Mouse (Mus musculus) kidney, adult 11 months (tissue): ENCODE data around the gene Gm5294.

ENCODE experiments used
- DNase-seq: peaks from one replicate; pipeline ENCODE4 v3.0.0; 2022

Gene Gm5294

GRCm38 (mm10) chr5:138819780-138820179 lies at the start of gene Gm5294:
Gene Gm5294, plus strand, starts transcription at chr5:138820080.
- no peak for DNase-seq

- DNase-seq: no peak
Observed at GRCm38 (mm10) chr5:138775096-138775495, 44.8 kb upstream of the Gm5294 start.

GRCm38 (mm10) chr5:138776346-138776745 lies 43.5 kb upstream of the Gm5294 start:
- DNase-seq: no peak

GRCm38 (mm10) chr5:138778731-138779463 lies 41.0 kb upstream of the Gm5294 start:
- peak; percentile 57 for DNase-seq

GRCm38 (mm10) chr5:138779655-138780054 lies 40.2 kb upstream of the Gm5294 start:
- DNase-seq: no peak

- no peak for DNase-seq
Observed at GRCm38 (mm10) chr5:138782697-138783096, 37.2 kb upstream of the Gm5294 start.

- DNase-seq: no peak
Observed at GRCm38 (mm10) chr5:138783181-138783580, 36.7 kb upstream of the Gm5294 start.

- DNase-seq: peak; percentile 39
Observed at GRCm38 (mm10) chr5:138785986-138786515, 33.8 kb upstream of the Gm5294 start.

- no peak for DNase-seq
Observed at GRCm38 (mm10) chr5:138787648-138788047, 32.2 kb upstream of the Gm5294 start.

- peak; percentile 84 for DNase-seq
Observed at GRCm38 (mm10) chr5:138788481-138789211, 31.2 kb upstream of the Gm5294 start.

- peak; percentile 47 for DNase-seq
Observed at GRCm38 (mm10) chr5:138790954-138791480, 28.9 kb upstream of the Gm5294 start.

- no peak for DNase-seq
Observed at GRCm38 (mm10) chr5:138801588-138802116, 18.2 kb upstream of the Gm5294 start.

- DNase-seq: no peak
Observed at GRCm38 (mm10) chr5:138804286-138804685, 15.6 kb upstream of the Gm5294 start.

- DNase-seq: no peak
Observed at GRCm38 (mm10) chr5:138809767-138810166, 10.1 kb upstream of the Gm5294 start.

- no peak for DNase-seq
Observed at GRCm38 (mm10) chr5:138820717-138821332, 945 bp downstream of the Gm5294 start.

- DNase-seq: no peak
Observed at GRCm38 (mm10) chr5:138825090-138825489, 5.2 kb downstream of the Gm5294 start.

- no peak for DNase-seq
Observed at GRCm38 (mm10) chr5:138833406-138833805, 13.5 kb downstream of the Gm5294 start.

GRCm38 (mm10) chr5:138834910-138835309 lies 15.0 kb downstream of the Gm5294 start:
- DNase-seq: no peak

- DNase-seq: peak; percentile 18
Observed at GRCm38 (mm10) chr5:138840981-138841380, 21.1 kb downstream of the Gm5294 start.

- no peak for DNase-seq
Observed at GRCm38 (mm10) chr5:138843168-138843824, 23.4 kb downstream of the Gm5294 start.

GRCm38 (mm10) chr5:138846506-138846905 lies 26.6 kb downstream of the Gm5294 start:
- peak; percentile 83 for DNase-seq

GRCm38 (mm10) chr5:138848102-138848501 lies 28.2 kb downstream of the Gm5294 start:
- DNase-seq: peak; percentile 90
